Mouse (Mus musculus): ENCODE measurements around the gene Miga2. TPM values are rescaled to one million over a fixed set of nuclear protein-coding genes. Genes with fewer than 3 reads are reported as not detected.

Gene Miga2
- polyA plus RNA-seq, 1 experiment from 2014 or later, result 26.6 TPM

- H3K9me3 ChIP-seq, result no peaks in the 10 kb centered on the region
- no peak for ATAC-seq (ENCODE audit: low FRiP score, low read depth)
- H3K4me2 ChIP-seq (replicated peaks), result no peak overlapping the region
- H3K27ac ChIP-seq, result no peak overlapping the region
- 91% methylated on average over 7 of the region's 7 CpGs for WGBS
- peaks cover 3% of the 10 kb centered on the region; the same call in 1 of the 2 replicates for H3K4me1 ChIP-seq
- H3K27me3 ChIP-seq, result no peaks in the 10 kb centered on the region
- H3K36me3 ChIP-seq, result peaks cover 98% of the 10 kb centered on the region
- H3K4me3 ChIP-seq, result no peak overlapping the region
- no peak overlapping the region for H3K9ac ChIP-seq
Observed at GRCm38 (mm10) chr2:30342544-30342943, 21.5 kb upstream of the Miga2 start.

GRCm38 (mm10) chr2:30343601-30344137 lies 20.4 kb upstream of the Miga2 start:
- peaks cover 100% of the 10 kb centered on the region for H3K36me3 ChIP-seq
- ATAC-seq (ENCODE audit: low FRiP score, low read depth), result no peak
- no peak overlapping the region for H3K4me2 ChIP-seq (replicated peaks)
- H3K4me3 ChIP-seq, result no peak overlapping the region
- no peak overlapping the region for H3K27ac ChIP-seq
- H3K9me3 ChIP-seq, result no peaks in the 10 kb centered on the region
- 79% methylated on average over 14 of the region's 14 CpGs for WGBS
- H3K27me3 ChIP-seq, result no peaks in the 10 kb centered on the region
- H3K9ac ChIP-seq, result no peak overlapping the region
- peaks cover 3% of the 10 kb centered on the region; the same call in 1 of the 2 replicates for H3K4me1 ChIP-seq

- H3K27ac ChIP-seq, result no peak overlapping the region
- H3K36me3 ChIP-seq, result peaks cover 100% of the 10 kb centered on the region
- no peak overlapping the region for H3K4me3 ChIP-seq
- no peak for ATAC-seq (ENCODE audit: low FRiP score, low read depth)
- no peak overlapping the region for H3K9ac ChIP-seq
- H3K4me2 ChIP-seq (replicated peaks), result no peak overlapping the region
- no peaks in the 10 kb centered on the region for H3K27me3 ChIP-seq
- H3K4me1 ChIP-seq, result peaks cover 3% of the 10 kb centered on the region; the same call in 1 of the 2 replicates
- 90% methylated on average over 7 of the region's 7 CpGs for WGBS
- no peaks in the 10 kb centered on the region for H3K9me3 ChIP-seq
Observed at GRCm38 (mm10) chr2:30345971-30346676, 17.9 kb upstream of the Miga2 start.

DNA sequence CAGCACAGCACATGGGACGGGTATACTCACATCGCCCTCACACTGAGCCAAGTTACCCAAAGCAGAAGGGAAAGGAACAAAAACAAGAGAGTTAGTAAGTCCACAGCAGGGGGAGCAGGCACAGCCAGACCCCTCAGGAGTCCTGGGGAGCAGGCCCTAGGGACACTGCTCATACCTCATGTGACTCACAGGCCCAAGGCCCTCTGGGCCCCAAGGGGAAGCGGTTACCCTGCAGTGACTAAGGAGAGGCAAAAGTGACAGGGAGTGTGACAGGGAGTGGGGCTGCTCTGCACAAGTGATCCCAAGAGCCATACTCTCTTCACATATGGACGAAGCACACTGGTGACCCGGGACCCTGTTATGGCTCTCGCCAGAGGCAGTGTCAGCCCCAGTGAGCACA lies 14.8 kb upstream of the Miga2 start:
- Histone ChIP-seq H3K27ac (no peak overlapping the region), H3K9me3 (no peaks in the 10 kb centered on the region), H3K4me1 (no peaks in the 10 kb centered on the region), H3K27me3 (no peaks in the 10 kb centered on the region), H3K4me3 (no peak overlapping the region), H3K9ac (no peak overlapping the region), H3K4me2 (replicated peaks) (no peak overlapping the region), H3K36me3 (peaks cover 92% of the 10 kb centered on the region)
- whole genome bisulfite sequencing, result 81% methylated on average over 6 of the region's 6 CpGs
- no peak for ATAC-seq (ENCODE audit: low FRiP score, low read depth)

GRCm38 (mm10) chr2:30351149-30351548 lies 12.9 kb upstream of the Miga2 start:
- no peak for ATAC-seq (ENCODE audit: low FRiP score, low read depth)
- WGBS, result 77% methylated on average over 2 of the region's 2 CpGs
- peaks cover 83% of the 10 kb centered on the region for H3K36me3 ChIP-seq

GRCm38 (mm10) chr2:30355861-30356260 lies 8.2 kb upstream of the Miga2 start:
- no peaks in the 10 kb centered on the region for H3K27me3 ChIP-seq
- no peak for ATAC-seq (ENCODE audit: low FRiP score, low read depth)
- WGBS, result 70% methylated on average over 4 of the region's 4 CpGs
- H3K4me3 ChIP-seq, result no peak overlapping the region
- peak overlapping the region; percentile 32 for H3K9ac ChIP-seq
- H3K4me1 ChIP-seq, result peaks cover 23% of the 10 kb centered on the region
- H3K36me3 ChIP-seq, result peaks cover 36% of the 10 kb centered on the region
- H3K27ac ChIP-seq, result no peak overlapping the region
- no peak overlapping the region for H3K4me2 ChIP-seq (replicated peaks)
- no peaks in the 10 kb centered on the region for H3K9me3 ChIP-seq

More at GRCm38 (mm10) chr2:30351149-30351548, 12.9 kb upstream of the Miga2 start:
- no peaks in the 10 kb centered on the region for H3K4me1 ChIP-seq
- no peak overlapping the region for H3K9ac ChIP-seq
- H3K4me2 ChIP-seq (replicated peaks), result no peak overlapping the region
- no peaks in the 10 kb centered on the region for H3K27me3 ChIP-seq
- H3K9me3 ChIP-seq, result no peaks in the 10 kb centered on the region
- no peak overlapping the region for H3K4me3 ChIP-seq
- H3K27ac ChIP-seq, result no peak overlapping the region

DNA sequence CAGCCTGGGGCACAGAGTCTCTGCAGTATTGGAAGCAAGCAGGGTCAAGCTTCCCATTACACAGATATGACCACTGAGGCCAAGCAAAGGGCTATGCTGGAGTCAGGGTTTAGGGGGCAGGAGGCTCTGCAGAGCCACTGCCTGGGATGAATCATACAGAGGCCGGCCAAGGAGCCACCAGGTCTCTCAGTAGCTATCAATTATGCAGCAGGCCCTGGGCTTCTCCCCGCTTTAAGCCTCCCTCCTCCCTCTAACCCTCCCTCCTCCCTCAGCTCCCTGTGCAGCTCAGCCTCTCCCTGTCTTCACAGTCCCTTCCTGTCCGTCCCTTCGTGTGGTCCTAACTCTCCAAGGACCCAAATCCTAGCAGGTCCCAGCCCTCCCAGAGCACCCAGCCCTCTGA lies 7.8 kb upstream of the Miga2 start:
- Histone ChIP-seq H3K36me3 (peaks cover 32% of the 10 kb centered on the region), H3K9ac (0 out of 2 replicates have a peak overlapping the region, but pooled peaks have one; percentile 32), H3K9me3 (no peaks in the 10 kb centered on the region), H3K4me3 (no peak overlapping the region), H3K27ac (no peak overlapping the region), H3K4me1 (peaks cover 23% of the 10 kb centered on the region), H3K4me2 (replicated peaks) (no peak overlapping the region), H3K27me3 (no peaks in the 10 kb centered on the region)
- ATAC-seq (ENCODE audit: low FRiP score, low read depth), result no peak
- 50% methylated on average over 4 of the region's 4 CpGs for WGBS

GRCm38 (mm10) chr2:30356906-30357305 lies 7.1 kb upstream of the Miga2 start:
- no peak overlapping the region for H3K27ac ChIP-seq
- no peak overlapping the region for H3K4me2 ChIP-seq (replicated peaks)
- no peak for ATAC-seq (ENCODE audit: low FRiP score, low read depth)
- peaks cover 31% of the 10 kb centered on the region for H3K36me3 ChIP-seq
- no peak overlapping the region for H3K4me3 ChIP-seq
- H3K4me1 ChIP-seq, result peaks cover 23% of the 10 kb centered on the region
- H3K9me3 ChIP-seq, result no peaks in the 10 kb centered on the region
- 71% methylated on average over 9 of the region's 9 CpGs for WGBS
- peak overlapping the region; percentile 89; the same call in 1 of the 2 replicates for H3K9ac ChIP-seq
- no peaks in the 10 kb centered on the region for H3K27me3 ChIP-seq

GRCm38 (mm10) chr2:30357552-30358510 lies 6.2 kb upstream of the Miga2 start:
- no peak overlapping the region for H3K27ac ChIP-seq

DNA sequence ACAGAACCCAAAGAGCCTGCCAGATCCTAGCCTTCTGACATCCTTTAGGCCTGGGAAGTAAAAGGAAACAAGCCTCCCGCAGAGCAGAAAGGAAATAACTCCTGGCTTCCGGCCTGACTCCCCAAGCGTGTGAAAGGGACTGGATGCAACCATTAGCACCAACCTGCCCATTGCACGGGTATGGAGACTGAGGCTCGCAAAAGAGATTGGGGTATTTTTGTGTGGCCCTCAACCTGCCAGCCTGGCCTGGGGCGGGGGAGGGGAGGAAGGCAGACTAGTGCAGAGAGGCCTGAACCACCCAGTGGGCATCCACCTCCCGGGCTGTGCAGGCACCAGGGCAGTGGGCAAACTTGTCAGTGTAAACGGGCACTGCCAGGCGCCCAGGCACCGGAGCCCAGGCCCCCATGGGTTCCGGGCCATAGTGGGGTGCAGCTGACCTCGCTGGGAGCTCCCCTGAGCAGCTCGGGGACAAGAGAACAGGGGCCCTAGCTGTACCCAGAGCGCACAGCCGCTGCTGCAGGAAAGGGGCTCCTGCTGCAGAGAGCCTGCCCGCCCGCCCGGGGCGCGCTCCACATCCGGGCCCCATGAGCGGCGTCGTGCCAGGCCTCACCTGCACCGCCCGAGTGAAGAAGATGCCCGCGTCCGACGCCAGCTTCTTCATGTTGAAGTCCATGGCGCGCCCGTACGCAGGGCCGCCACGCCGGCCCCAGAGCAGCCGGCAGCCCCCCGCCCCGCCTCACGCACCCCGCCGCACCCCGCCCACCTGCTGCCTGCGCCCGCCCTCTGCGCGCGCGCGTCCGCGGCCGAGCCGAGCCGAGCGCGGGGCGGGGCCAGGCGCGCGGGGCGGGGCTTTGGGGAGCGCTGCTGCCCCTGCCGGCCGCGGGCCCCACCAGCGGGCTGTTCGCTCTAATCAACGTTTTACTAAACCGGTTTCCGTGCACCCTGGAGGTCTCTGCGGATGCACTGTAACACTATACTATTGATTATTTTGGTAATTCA lies 5.2 kb upstream of the Miga2 start, which contains the start of gene Sh3glb2:
TSS of gene Sh3glb2 (minus strand) at position 805 of the 999 bp plus-strand sequence.
- H3K27ac ChIP-seq, result peak within 1 kb of the TSS; percentile 53; the same call in 1 of the 2 replicates
- H3K27me3 ChIP-seq, result no peaks in the 10 kb centered on the region
- H3K4me3 ChIP-seq, result peak within 1 kb of the TSS; percentile 75
- WGBS, result 2% methylated on average over 55 of the region's 73 CpGs
- H3K9ac ChIP-seq, result peak within 1 kb of the TSS; percentile 89
- H3K9me3 ChIP-seq, result no peaks in the 10 kb centered on the region
- H3K36me3 ChIP-seq, result peaks cover 14% of the 10 kb centered on the region
- ATAC-seq (ENCODE audit: low FRiP score, low read depth), result peak; percentile 62
- H3K4me2 ChIP-seq (replicated peaks), result peak within 1 kb of the TSS; percentile 92
- peaks cover 23% of the 10 kb centered on the region for H3K4me1 ChIP-seq

More at GRCm38 (mm10) chr2:30357552-30358510, 6.2 kb upstream of the Miga2 start:
- no peaks in the 10 kb centered on the region for H3K9me3 ChIP-seq
- WGBS, result 57% methylated on average over 8 of the region's 8 CpGs
- H3K9ac ChIP-seq, result peak overlapping the region; percentile 89
- peak overlapping the region; percentile 92 for H3K4me2 ChIP-seq (replicated peaks)
- no peak for ATAC-seq (ENCODE audit: low FRiP score, low read depth)
- no peaks in the 10 kb centered on the region for H3K27me3 ChIP-seq
- H3K4me3 ChIP-seq, result peak overlapping the region; percentile 75
- peaks cover 23% of the 10 kb centered on the region for H3K4me1 ChIP-seq
- peaks cover 24% of the 10 kb centered on the region for H3K36me3 ChIP-seq

- ATAC-seq (ENCODE audit: low FRiP score, low read depth), result no peak
- Histone ChIP-seq H3K27me3 (no peaks in the 10 kb centered on the region), H3K27ac (no peak overlapping the region), H3K9me3 (no peaks in the 10 kb centered on the region), H3K36me3 (no peaks in the 10 kb centered on the region), H3K4me1 (peaks cover 35% of the 10 kb centered on the region), H3K4me2 (replicated peaks) (no peak overlapping the region), H3K9ac (no peak overlapping the region), H3K4me3 (no peak overlapping the region)
- WGBS, result 70% methylated on average over 10 of the region's 10 CpGs
Observed at GRCm38 (mm10) chr2:30360626-30361025, 3.4 kb upstream of the Miga2 start.

Measured in limb, embryonic 13.5 days (tissue).